Mouse (Mus musculus) forebrain, embryonic 13.5 days (tissue): ENCODE measurements at regions not wholly inside any gene's neighbourhood (a gene's known extent, or its start where the extent isn't known, plus 50 kb on each side); places are given as distances from the start of the nearest gene placed in this dataset.
A peak's percentile ranks its signal among the peaks of the same experiment; 100 is the strongest.

Experiments
- ATAC-seq: fragments of 200-750 bp; cut with Nextera tagmentation; 2 replicates; pipeline ENCODE4 v1.8.0; 2017
- H3K27ac ChIP-seq: fragments of 300-500 bp; sonication (generic); 2 replicates; pipeline ENCODE4 v1.5.1; 2015; ENCODE audit warnings: inconsistent platforms, mild to moderate bottlenecking, moderate library complexity
- H3K27me3 ChIP-seq: fragments of 300-500 bp; sonication (generic); 2 replicates; pipeline ENCODE4 v1.6.1; 2015; ENCODE audit warnings: mild to moderate bottlenecking, inconsistent platforms
- H3K36me3 ChIP-seq: fragments of 300-500 bp; sonication (generic); 2 replicates; pipeline ENCODE4 v1.6.1; 2015; ENCODE audit warnings: mild to moderate bottlenecking, inconsistent platforms; ENCODE audit not compliant: poor library complexity, severe bottlenecking
- H3K4me1 ChIP-seq: fragments of 300-500 bp; sonication (generic); 2 replicates; pipeline ENCODE4 v1.6.1; 2015; ENCODE audit warnings: inconsistent platforms
- H3K4me2 ChIP-seq: fragments of 300-500 bp; sonication (generic); 2 replicates; pipeline ENCODE4 v1.6.1; 2015; ENCODE audit warnings: inconsistent platforms, mild to moderate bottlenecking, moderate library complexity
- H3K4me3 ChIP-seq: fragments of 300-500 bp; sonication (generic); 2 replicates; pipeline ENCODE4 v1.5.1; 2015; ENCODE audit warnings: mild to moderate bottlenecking, inconsistent platforms
- H3K9ac ChIP-seq: fragments of 300-500 bp; sonication (generic); 2 replicates; pipeline ENCODE4 v1.6.1; 2015; ENCODE audit warnings: mild to moderate bottlenecking, inconsistent platforms
- H3K9me3 ChIP-seq: fragments of 300-500 bp; sonication (generic); replicated peaks from 2 replicates; pipeline ENCODE4 v1.6.1; 2016; ENCODE audit warnings: inconsistent platforms
- WGBS: fragments of 180-500 bp; shearing (Covaris S2); methylation state at CpG from one replicate; pipeline ENCODE4 v1.1.7; 2015; 5-methylcytosine and 5-hydroxymethylcytosine counted together

- no peak overlapping the region; the same call in 1 of the 2 replicates for H3K27ac ChIP-seq
- WGBS = 3% methylated on average over 1 of the region's 1 CpGs
These were observed 1185.0 kb upstream of the Cdh7 start for GRCm38 (mm10) chr1:108797053-108797801.

GRCm38 (mm10) chr1:108800101-108800500, 1182.1 kb upstream of the Cdh7 start:
- H3K4me1 ChIP-seq = peaks cover 8% of the 10 kb centered on the region; the same call in 1 of the 2 replicates
- H3K27ac ChIP-seq = no peak overlapping the region
- H3K27me3 ChIP-seq = no peaks in the 10 kb centered on the region
- no peak overlapping the region for H3K4me2 ChIP-seq
- 28% methylated on average over 4 of the region's 4 CpGs for WGBS
- ATAC-seq = peak; percentile 44; the same call in 1 of the 2 replicates
- no peak overlapping the region for H3K4me3 ChIP-seq
- H3K36me3 ChIP-seq = no peaks in the 10 kb centered on the region
- no peaks in the 10 kb centered on the region for H3K9me3 ChIP-seq
- H3K9ac ChIP-seq = no peak overlapping the region

More at GRCm38 (mm10) chr1:108797053-108797801, 1185.0 kb upstream of the Cdh7 start:
- Histone ChIP-seq H3K4me3 (no peak overlapping the region), H3K9me3 (no peaks in the 10 kb centered on the region), H3K4me1 (peaks cover 8% of the 10 kb centered on the region; the same call in 1 of the 2 replicates), H3K36me3 (no peaks in the 10 kb centered on the region), H3K9ac (no peak overlapping the region), H3K27me3 (no peaks in the 10 kb centered on the region), H3K4me2 (no peak overlapping the region)
- peak; percentile 94 for ATAC-seq

- ATAC-seq = no peak
- Histone ChIP-seq H3K36me3 (no peaks in the 10 kb centered on the region), H3K27ac (no peak overlapping the region), H3K27me3 (no peaks in the 10 kb centered on the region), H3K4me3 (no peak overlapping the region), H3K9ac (no peak overlapping the region), H3K4me2 (no peak overlapping the region), H3K9me3 (no peaks in the 10 kb centered on the region), H3K4me1 (no peaks in the 10 kb centered on the region)
- 84% methylated on average over 2 of the region's 2 CpGs for WGBS
These were observed 1155.0 kb upstream of the Cdh7 start for GRCm38 (mm10) chr1:108827238-108827637.
